Mouse (Mus musculus) MN1 (cell line): ENCODE measurements around the gene Gm11567.
"Not testable (repeated sequence)": the region's sequence is repeated elsewhere in the genome, so short reads cannot be mapped to it uniquely, and the experiment has no call there.

Experiments
- DNase-seq: peaks from one replicate; pipeline ENCODE4 v3.0.0-alpha.2; 2016; ENCODE audit warnings: low spot score

The Gm11567 gene

DNA sequence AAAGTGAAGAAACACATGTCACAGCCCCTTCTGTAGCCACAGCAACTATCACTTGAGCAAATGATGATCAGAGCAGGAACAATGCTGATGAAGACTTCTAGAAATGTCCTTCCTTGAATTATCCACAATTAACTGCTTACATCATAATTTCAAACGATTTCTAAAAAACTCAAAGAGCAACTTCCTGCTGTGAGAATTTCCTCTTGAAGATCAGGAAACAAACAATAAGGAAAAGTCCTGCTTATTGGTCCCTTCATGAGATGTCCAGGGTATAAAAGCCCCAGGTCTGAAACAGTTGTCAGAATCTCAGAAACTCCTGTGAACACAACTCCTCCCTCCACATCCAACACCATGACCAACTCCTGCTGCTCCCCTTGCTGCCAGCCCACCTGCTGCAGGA is at the start of gene Gm11567:
Gm11567 (plus strand) TSS at position 301 of the 400 bp plus-strand sequence.
- not testable (repeated sequence) for DNase-seq

DNA sequence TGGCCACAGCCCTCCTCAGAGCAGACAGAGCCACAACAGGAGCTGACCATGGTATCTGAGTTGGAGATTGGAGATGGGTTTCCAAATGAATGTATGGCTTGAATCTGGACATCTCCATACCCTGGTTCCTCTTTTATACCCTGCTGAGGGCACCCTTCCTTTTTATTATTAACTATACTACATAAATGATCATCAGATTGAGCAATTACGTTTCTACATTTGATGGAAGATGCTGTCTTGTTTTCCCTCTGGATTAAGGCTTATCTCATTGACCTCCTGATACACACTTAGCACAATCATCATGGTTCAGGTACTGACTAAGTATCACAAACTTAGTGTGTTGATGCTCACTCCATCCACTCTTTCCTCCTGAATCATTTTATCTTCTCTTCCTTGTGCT is 41.0 kb upstream of the Gm11567 start, which contains the start of gene 2300003K06Rik:
2300003K06Rik (minus strand) TSS at position 101 of the 400 bp plus-strand sequence.
- DNase-seq: no peak

DNA sequence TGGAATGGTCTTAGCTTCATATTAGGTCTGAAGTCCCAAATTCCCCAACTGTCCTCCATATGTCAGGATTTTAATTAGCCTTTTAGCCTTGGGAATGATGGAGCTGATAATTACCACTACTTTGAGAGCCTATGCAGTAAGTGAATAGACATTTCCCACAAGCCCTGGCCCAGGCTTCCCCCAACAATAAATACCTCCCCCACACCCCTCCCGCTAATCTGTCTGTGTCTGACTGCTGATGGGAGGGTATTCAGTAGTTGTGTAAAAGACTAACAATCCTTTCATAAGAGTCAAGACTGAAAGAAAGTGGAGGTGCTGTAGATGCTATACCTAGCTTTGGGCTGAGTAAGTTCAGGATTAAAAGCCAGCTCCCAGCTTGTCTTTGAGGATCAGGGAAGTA is 36.8 kb upstream of the Gm11567 start:
- DNase-seq: no peak

DNA sequence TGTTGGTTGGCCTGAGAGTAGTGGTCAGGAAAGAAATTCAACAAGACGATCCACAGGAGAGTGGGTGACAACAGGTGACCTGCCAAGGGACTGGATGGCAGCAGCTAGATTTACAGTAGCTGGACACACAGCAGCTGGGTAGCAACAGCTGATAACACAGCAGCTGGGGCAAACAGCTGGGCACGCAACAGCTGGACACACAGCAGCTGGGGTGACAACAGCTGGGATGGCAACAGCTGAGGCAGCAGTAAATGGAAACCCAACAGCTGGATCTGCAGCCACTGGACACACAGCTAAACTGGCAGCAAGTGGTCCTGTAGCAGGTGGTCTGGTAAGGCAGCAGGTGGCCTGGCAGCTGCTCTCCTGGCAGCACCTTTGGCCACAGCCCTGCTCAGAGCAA is 32.2 kb upstream of the Gm11567 start:
- DNase-seq: no peak

DNA sequence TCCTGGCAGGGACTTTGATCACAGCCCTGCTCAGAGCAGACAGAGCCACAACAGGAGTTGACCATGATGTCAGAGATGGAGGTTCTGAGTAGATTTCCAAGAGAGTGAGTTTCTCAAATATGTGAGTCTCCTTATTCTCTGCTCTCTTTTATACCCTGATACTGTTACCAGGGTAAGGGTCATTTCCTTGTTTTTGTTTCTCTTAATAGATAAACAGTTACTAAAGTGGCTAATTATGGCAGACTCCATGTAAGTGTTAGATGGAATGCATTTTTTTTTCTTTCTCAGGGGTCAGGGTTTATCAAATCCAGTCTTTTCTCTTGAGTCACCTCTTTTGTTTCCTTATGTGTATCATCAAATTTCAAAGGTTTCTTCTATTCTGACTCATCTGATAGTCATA is 27.5 kb upstream of the Gm11567 start, which contains the start of gene Krtap4-16:
Krtap4-16 (minus strand) TSS at position 101 of the 400 bp plus-strand sequence.
- no peak for DNase-seq

DNA sequence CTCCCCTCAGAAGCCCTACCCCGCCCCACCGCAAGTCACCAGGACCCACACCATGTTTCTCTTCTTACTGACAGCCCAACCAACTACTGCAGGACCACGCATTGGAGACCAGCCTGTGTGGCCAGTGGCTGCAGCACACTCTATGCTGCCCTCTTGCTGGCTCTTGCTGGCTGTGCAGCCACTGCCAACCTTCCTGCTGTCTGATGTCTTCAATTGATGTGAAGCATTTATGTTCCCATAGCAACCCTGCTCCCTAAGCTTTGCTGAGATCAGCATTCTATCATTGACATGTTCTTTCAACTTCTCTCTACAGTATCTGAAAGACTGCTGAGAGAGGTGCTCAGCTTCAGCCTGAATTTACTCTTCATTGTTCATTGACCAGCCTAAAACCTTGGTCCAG is 24.9 kb upstream of the Gm11567 start:
- DNase-seq: no peak

DNA sequence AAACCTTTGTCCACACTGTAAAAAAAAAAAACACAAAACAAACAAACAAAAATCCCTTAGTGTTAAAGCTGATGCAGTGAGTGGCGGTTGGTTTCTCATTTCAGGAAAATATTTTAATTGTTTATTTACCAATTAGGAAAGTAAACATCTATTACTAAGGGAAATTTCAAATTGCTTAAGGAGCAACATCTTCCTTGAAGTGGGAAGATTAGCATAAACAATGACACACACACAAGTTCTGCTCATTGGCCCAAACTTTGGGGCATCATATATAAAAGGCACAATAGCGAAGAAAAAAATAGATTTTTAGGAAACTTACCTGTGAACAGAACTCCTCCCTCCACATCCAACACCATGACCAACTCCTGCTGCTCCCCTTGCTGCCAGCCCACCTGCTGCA is 21.4 kb upstream of the Gm11567 start, which contains the start of gene Gm11568:
Gm11568 (plus strand) TSS at position 301 of the 400 bp plus-strand sequence.
- DNase-seq: no peak

DNA sequence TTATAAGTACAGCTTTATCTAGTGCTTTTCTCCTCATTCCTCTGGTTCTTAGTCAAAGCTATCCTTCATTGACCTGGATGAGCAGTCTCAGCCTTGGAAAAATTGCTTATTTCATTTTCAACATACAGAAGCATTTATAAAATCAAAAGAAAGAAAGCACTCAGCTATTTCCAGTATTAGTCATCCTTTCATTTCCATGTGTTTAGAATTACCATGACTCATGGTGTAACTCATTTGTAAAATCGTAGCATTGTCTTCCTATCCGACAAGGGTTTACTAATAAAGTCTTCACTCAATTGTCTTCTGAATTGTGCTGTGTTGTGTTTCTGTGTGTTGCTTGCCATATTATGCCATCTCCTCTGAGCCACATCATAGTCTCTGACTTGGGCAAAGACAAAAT is 20.2 kb upstream of the Gm11567 start:
- DNase-seq: no peak

DNA sequence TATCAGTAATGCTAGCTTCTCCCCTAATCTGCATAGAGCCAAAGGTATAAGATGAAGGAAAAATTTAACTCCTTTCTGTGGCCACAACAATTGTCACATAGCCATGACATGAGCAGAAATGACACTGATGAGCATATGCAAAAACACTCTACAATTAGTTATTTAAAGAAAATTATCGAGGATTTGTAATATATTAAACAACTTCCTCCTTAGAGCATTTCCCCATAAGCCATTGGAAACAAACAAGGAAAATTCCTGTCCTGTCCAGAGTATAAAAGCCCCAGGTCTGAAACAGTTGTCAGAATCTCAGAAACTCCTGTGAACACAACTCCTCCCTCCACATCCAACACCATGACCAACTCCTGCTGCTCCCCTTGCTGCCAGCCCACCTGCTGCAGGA is 14.8 kb upstream of the Gm11567 start, which contains the start of gene Gm11559:
Gm11559 (plus strand) TSS at position 301 of the 400 bp plus-strand sequence.
- DNase-seq: not testable (repeated sequence)

DNA sequence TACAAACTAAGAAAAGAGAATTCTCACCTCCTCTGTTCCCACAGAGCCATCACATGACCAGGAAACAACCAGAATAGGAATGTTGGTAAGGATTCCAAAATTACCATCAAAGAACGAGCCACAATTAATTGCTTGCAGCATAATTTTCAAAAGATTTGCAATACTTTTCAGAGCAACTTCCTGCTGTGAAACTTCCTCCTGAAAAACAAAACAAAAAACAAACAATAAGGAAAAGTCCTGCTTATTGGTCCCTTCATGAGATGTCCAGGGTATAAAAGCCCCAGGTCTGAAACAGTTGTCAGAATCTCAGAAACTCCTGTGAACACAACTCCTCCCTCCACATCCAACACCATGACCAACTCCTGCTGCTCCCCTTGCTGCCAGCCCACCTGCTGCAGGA is 5.9 kb upstream of the Gm11567 start, which contains the start of gene Krtap9-1:
Krtap9-1 (plus strand) TSS at position 301 of the 400 bp plus-strand sequence.
- not testable (repeated sequence) for DNase-seq

DNA sequence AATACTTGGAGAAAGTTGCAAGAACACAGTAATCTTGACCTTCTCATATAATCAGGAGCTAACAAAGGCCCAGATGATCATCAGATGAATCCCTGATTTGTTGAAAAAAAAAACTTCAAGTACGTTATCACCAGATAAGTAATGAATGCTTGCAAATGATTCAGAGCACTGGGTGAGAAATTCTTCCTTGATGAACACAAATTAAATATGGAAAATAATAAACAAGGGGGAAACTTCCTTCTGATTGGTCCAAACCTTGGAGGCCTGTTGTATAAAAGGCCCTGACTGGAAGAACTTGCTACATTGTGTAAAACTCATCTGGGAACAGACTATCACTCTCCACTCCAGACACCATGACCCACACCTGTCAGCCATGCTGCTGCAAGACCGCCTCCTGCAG is 28.6 kb downstream of the Gm11567 start, which contains the start of gene Krtap31-1:
Krtap31-1 (plus strand) TSS at position 301 of the 400 bp plus-strand sequence.
- DNase-seq: no peak

DNA sequence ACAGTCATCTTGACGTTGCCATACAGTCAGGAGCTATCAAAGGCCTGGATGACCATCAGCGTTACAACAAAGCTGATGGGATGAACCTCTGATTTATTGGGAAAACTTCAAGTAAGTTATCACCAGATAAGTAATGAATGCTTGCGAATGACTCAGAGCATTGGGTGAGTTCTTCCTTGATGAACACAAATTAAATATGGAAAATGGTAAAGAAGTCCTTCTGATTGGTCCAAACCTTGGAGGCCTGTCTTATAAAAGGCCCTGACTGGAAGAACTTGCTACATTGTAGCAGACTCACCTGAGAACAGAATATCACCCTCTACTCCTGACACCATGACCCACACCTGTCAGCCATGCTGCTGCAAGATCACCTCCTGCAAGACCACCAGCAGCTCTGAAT is 35.5 kb downstream of the Gm11567 start, which contains the start of gene Gm11565:
Gm11565 (plus strand) TSS at position 301 of the 400 bp plus-strand sequence.
- no peak for DNase-seq
